Comparison of ENCODE assay signal across 9 mouse cellular contexts in genomic region chr8:70540013-70540506, GRCm38 (mm10). TPM values are rescaled to one million over a fixed set of nuclear protein-coding genes. Genes with fewer than 3 reads are reported as not detected.
A peak's percentile ranks its signal among the peaks of the same experiment; 100 is the strongest.
DNase-seq lines count a peak whose midpoint lies in the region; ATAC-seq and TF ChIP-seq lines count a peak whose summit lies in the region.
"Had no signal": no experiment of that assay in that cellular context is flagged by ENCODE, and none has a peak within 500 bp of the region (broad histone marks: within the 10 kb centered on the region; RNA-seq: fewer than 3 reads in every experiment).

No protein-coding gene starts in this region.

- peak overlapping the region; percentile 93 for H3K27ac ChIP-seq in heart, adult 2 months
- H3K27ac ChIP-seq in forebrain, embryonic 14.5 days (ENCODE audit: low read depth, low read length), result no peak overlapping the region
- H3K27ac ChIP-seq in liver, embryonic 14.5 days, result peak overlapping the region; percentile 75

- H3K4me3 ChIP-seq in heart, adult 2 months, result peak overlapping the region; percentile 85
- peak overlapping the region; percentile 98 for H3K4me3 ChIP-seq in E14TG2a.4 (replicated peaks; ENCODE audit: low read length)
- H3K4me3 ChIP-seq in forebrain, embryonic 14.5 days (ENCODE audit: low read depth, low read length), result peak overlapping the region; percentile 80
- H3K4me3 ChIP-seq in liver, embryonic 14.5 days (ENCODE audit: insufficient read depth in 1 of 2, low read depth in 2 of 2, low read length in 2 of 2), result peak overlapping the region; percentile 88 to 96

- intact Hi-C loops in heart, adult 2 months (cut with DNase I), result loop anchor here (10.0 kb wide), 1 partner anchor 55 kb away; the partner anchor contains the start of gene Isyna1

- DNase-seq in heart, adult 2 months, result peak in 1 of 2 experiments; percentile 42
- DNase-seq in heart, adult 11 months, result no peak
- DNase-seq in forebrain, embryonic 14.5 days (ENCODE audit: low spot score), result no peak
- no peak for DNase-seq in liver, embryonic 14.5 days (ENCODE audit: low read depth in 3 of 3, low spot score in 3 of 3)
- no peak for DNase-seq in ovary, postnatal 10 days (ENCODE audit: low spot score)
- DNase-seq in B cell, adult 2 months, result no peak

- peak overlapping the region; percentile 95 for H3K4me2 ChIP-seq in forebrain, embryonic 14.5 days (ENCODE audit: low read length)
- H3K4me2 ChIP-seq in liver, embryonic 14.5 days (ENCODE audit: low read depth), result peak overlapping the region; percentile 97

- no peaks in the 10 kb centered on the region; the same call in 1 of the 2 replicates for H3K36me3 ChIP-seq in heart, adult 2 months (ENCODE audit: control insufficient read depth, insufficient read depth, low read length)
- peaks cover 58% of the 10 kb centered on the region for H3K36me3 ChIP-seq in E14TG2a.4 (ENCODE audit: insufficient read depth, low read length)
- peaks cover 21% of the 10 kb centered on the region for H3K36me3 ChIP-seq in forebrain, embryonic 14.5 days (ENCODE audit: control insufficient read depth, insufficient read depth, low read length)
- H3K36me3 ChIP-seq in liver, embryonic 14.5 days (replicated peaks; ENCODE audit: control insufficient read depth, insufficient read depth, low read depth), result peaks cover 3% of the 10 kb centered on the region; the same call in 1 of the 2 replicates

- H3K9ac ChIP-seq in heart, adult 2 months (ENCODE audit: low read depth, low read length), result peak overlapping the region; percentile 83
- peak overlapping the region; percentile 78 for H3K9ac ChIP-seq in forebrain, embryonic 14.5 days (ENCODE audit: low read length)
- H3K9ac ChIP-seq in liver, embryonic 14.5 days (replicated peaks), result peak overlapping the region; percentile 88

- peaks cover 29% of the 10 kb centered on the region for H3K4me1 ChIP-seq in heart, adult 2 months (ENCODE audit: control insufficient read depth, insufficient read depth, low read length)
- H3K4me1 ChIP-seq in E14TG2a.4 (replicated peaks; ENCODE audit: low read depth, low read length), result peaks cover 52% of the 10 kb centered on the region
- peaks cover 12% of the 10 kb centered on the region for H3K4me1 ChIP-seq in forebrain, embryonic 14.5 days (ENCODE audit: control insufficient read depth, insufficient read depth, low read length)
- peaks cover 18 to 41% of the 10 kb centered on the region in 2 experiments for H3K4me1 ChIP-seq in liver, embryonic 14.5 days (replicated peaks; ENCODE audit: control insufficient read depth in 2 of 2, insufficient read depth in 2 of 2, low read length in 1 of 2)

- no peaks in the 10 kb centered on the region for H3K9me3 ChIP-seq in E14TG2a.4 (ENCODE audit: low read length)
- no peaks in the 10 kb centered on the region for H3K9me3 ChIP-seq in forebrain, embryonic 14.5 days (replicated peaks; ENCODE audit: control insufficient read depth, low read length)
- H3K9me3 ChIP-seq in liver, embryonic 14.5 days (ENCODE audit: control insufficient read depth, low read length), result no peaks in the 10 kb centered on the region

- no peak for ATAC-seq in forebrain, embryonic 14.5 days
- ATAC-seq in liver, embryonic 14.5 days (ENCODE audit: insufficient read depth), result no peak
- ATAC-seq in granulocyte monocyte progenitor cell, adult 5-6 weeks (replicated peaks; ENCODE audit: poor library complexity, severe bottlenecking), result no peak

- TF ChIP-seq EP300 in heart, adult 2 months (IDR thresholded peaks at IDR 0.05; ENCODE audit: insufficient read depth, low read depth, low read length), result no peak
- TF ChIP-seq EP300 in liver, embryonic 14.5 days (IDR thresholded peaks at IDR 0.05; ENCODE audit: low read depth), result no peak

- TF ChIP-seq POLR2A in heart, adult 2 months (IDR thresholded peaks at IDR 0.05; ENCODE audit: insufficient read depth, low read depth, low read length), result no peak

- WGBS in heart, adult 2 months, result under 1% methylated on average over 4 of the region's 4 CpGs
- WGBS in forebrain, embryonic 14.5 days, result 21% methylated on average over 4 of the region's 4 CpGs
- WGBS in liver, embryonic 14.5 days (ENCODE audit: insufficient replicate concordance), result 1% methylated on average over 4 of the region's 4 CpGs

- no peak for TF ChIP-seq CTCF in heart, adult 2 months (IDR thresholded peaks at IDR 0.05)
- TF ChIP-seq CTCF in E14TG2a.4 (conservative IDR thresholded peaks at IDR 0.05; ENCODE audit: low read length), result no peak
- TF ChIP-seq CTCF in liver, embryonic 14.5 days (IDR thresholded peaks at IDR 0.05; ENCODE audit: low read depth), result no peak

- no peaks in the 10 kb centered on the region for H3K27me3 ChIP-seq in heart, adult 2 months (ENCODE audit: control insufficient read depth, insufficient read depth, low read length)
- H3K27me3 ChIP-seq in E14TG2a.4 (ENCODE audit: insufficient read depth, low read length), result no peaks in the 10 kb centered on the region
- no peaks in the 10 kb centered on the region for H3K27me3 ChIP-seq in forebrain, embryonic 14.5 days (replicated peaks; ENCODE audit: control insufficient read depth, insufficient read depth, low read length)
- H3K27me3 ChIP-seq in liver, embryonic 14.5 days (ENCODE audit: control insufficient read depth, insufficient read depth, low read length), result no peaks in the 10 kb centered on the region
- H3K27me3 ChIP-seq: Patski had no signal

- peaks cover 3% of the 10 kb centered on the region for H3K79me2 ChIP-seq in heart, adult 2 months (replicated peaks; ENCODE audit: control insufficient read depth, insufficient read depth, low read length)

RNA-seq across cellular contexts. Expression of gene Ell, which starts 0.8 kb away (rescaled TPM):
- total RNA-seq in heart, adult 2 months (2021), result 10 to 100 TPM in 1 of 2 experiments, 1 to 10 TPM in 1; 9.6 to 12.0 TPM
- 12.7 and 13.8 TPM in 2 replicates for polyA plus RNA-seq in heart, adult 2 months (2012; rRNA removed)
- 15.1 TPM in 2 replicates for polyA plus RNA-seq in forebrain, embryonic 14.5 days (2014; fragmentation: Nextera tagmentation; extraction: Ambion mirVana)
- 8.9 and 9.6 TPM in 2 replicates for polyA plus RNA-seq in liver, embryonic 14.5 days (2012; rRNA removed)
- polyA plus RNA-seq in liver, embryonic 14.5 days (2014; fragmentation: Nextera tagmentation; extraction: Ambion mirVana), result 7.7 and 9.2 TPM in 2 replicates
- total RNA-seq in granulocyte monocyte progenitor cell, adult 5-6 weeks (2014; fragmentation: Nextera tagmentation), result 11.7 and 13.6 TPM in 2 replicates
- total RNA-seq in granulocyte monocyte progenitor cell, adult 5-6 weeks (2017), result 5.5 and 5.7 TPM in 2 replicates

RNA-seq across cellular contexts. Expression of gene Kxd1, which starts 12.3 kb away (rescaled TPM):
- total RNA-seq in heart, adult 2 months (2021), result 10 to 100 TPM; 80.4 to 99.4 TPM
- polyA plus RNA-seq in heart, adult 2 months (2012; rRNA removed), result 111 and 121 TPM in 2 replicates
- polyA plus RNA-seq in forebrain, embryonic 14.5 days (2014; fragmentation: Nextera tagmentation; extraction: Ambion mirVana), result 49.1 and 57.9 TPM in 2 replicates
- 28.9 and 30.8 TPM in 2 replicates for polyA plus RNA-seq in liver, embryonic 14.5 days (2012; rRNA removed)
- 32.6 and 33.3 TPM in 2 replicates for polyA plus RNA-seq in liver, embryonic 14.5 days (2014; fragmentation: Nextera tagmentation; extraction: Ambion mirVana)
- 83.7 and 84.5 TPM in 2 replicates for total RNA-seq in granulocyte monocyte progenitor cell, adult 5-6 weeks (2014; fragmentation: Nextera tagmentation)
- total RNA-seq in granulocyte monocyte progenitor cell, adult 5-6 weeks (2017), result 68.7 and 74.4 TPM in 2 replicates

RNA-seq across cellular contexts. Expression of gene Fkbp8, which starts 12.5 kb away (rescaled TPM):
- 100 to 1,000 TPM; 116 to 135 TPM for total RNA-seq in heart, adult 2 months (2021)
- polyA plus RNA-seq in heart, adult 2 months (2012; rRNA removed), result 179 and 201 TPM in 2 replicates
- 363 and 380 TPM in 2 replicates for polyA plus RNA-seq in forebrain, embryonic 14.5 days (2014; fragmentation: Nextera tagmentation; extraction: Ambion mirVana)
- polyA plus RNA-seq in liver, embryonic 14.5 days (2012; rRNA removed), result 140 and 149 TPM in 2 replicates
- polyA plus RNA-seq in liver, embryonic 14.5 days (2014; fragmentation: Nextera tagmentation; extraction: Ambion mirVana), result 114 and 135 TPM in 2 replicates
- 113 and 149 TPM in 2 replicates for total RNA-seq in granulocyte monocyte progenitor cell, adult 5-6 weeks (2014; fragmentation: Nextera tagmentation)
- 107 and 118 TPM in 2 replicates for total RNA-seq in granulocyte monocyte progenitor cell, adult 5-6 weeks (2017)

RNA-seq across cellular contexts. Expression of gene Uba52, which starts 29.5 kb away (rescaled TPM):
- total RNA-seq in heart, adult 2 months (2021), result 1,000 to 10,000 TPM; 1,480 to 1,595 TPM
- 439 and 626 TPM in 2 replicates for polyA plus RNA-seq in heart, adult 2 months (2012; rRNA removed)
- 709 and 911 TPM in 2 replicates for polyA plus RNA-seq in forebrain, embryonic 14.5 days (2014; fragmentation: Nextera tagmentation; extraction: Ambion mirVana)
- polyA plus RNA-seq in liver, embryonic 14.5 days (2012; rRNA removed), result 553 and 870 TPM in 2 replicates
- 738 and 773 TPM in 2 replicates for polyA plus RNA-seq in liver, embryonic 14.5 days (2014; fragmentation: Nextera tagmentation; extraction: Ambion mirVana)
- 2,675 and 2,799 TPM in 2 replicates for total RNA-seq in granulocyte monocyte progenitor cell, adult 5-6 weeks (2014; fragmentation: Nextera tagmentation)
- 3,231 and 3,572 TPM in 2 replicates for total RNA-seq in granulocyte monocyte progenitor cell, adult 5-6 weeks (2017)

RNA-seq across cellular contexts. Expression of gene Rex1bd, which starts 33.5 kb away (rescaled TPM):
- 100 to 1,000 TPM; 111 to 118 TPM for total RNA-seq in heart, adult 2 months (2021)
- polyA plus RNA-seq in heart, adult 2 months (2012; rRNA removed), result 129 and 145 TPM in 2 replicates
- 174 and 199 TPM in 2 replicates for polyA plus RNA-seq in forebrain, embryonic 14.5 days (2014; fragmentation: Nextera tagmentation; extraction: Ambion mirVana)
- polyA plus RNA-seq in liver, embryonic 14.5 days (2012; rRNA removed), result 55.1 and 71.6 TPM in 2 replicates
- polyA plus RNA-seq in liver, embryonic 14.5 days (2014; fragmentation: Nextera tagmentation; extraction: Ambion mirVana), result 72.0 and 74.2 TPM in 2 replicates
- total RNA-seq in granulocyte monocyte progenitor cell, adult 5-6 weeks (2014; fragmentation: Nextera tagmentation), result 21.7 and 30.2 TPM in 2 replicates
- total RNA-seq in granulocyte monocyte progenitor cell, adult 5-6 weeks (2017), result 33.4 and 64.9 TPM in 2 replicates
